Mouse (Mus musculus): Measurements from ENCODE around the gene Ngdn.

DNA sequence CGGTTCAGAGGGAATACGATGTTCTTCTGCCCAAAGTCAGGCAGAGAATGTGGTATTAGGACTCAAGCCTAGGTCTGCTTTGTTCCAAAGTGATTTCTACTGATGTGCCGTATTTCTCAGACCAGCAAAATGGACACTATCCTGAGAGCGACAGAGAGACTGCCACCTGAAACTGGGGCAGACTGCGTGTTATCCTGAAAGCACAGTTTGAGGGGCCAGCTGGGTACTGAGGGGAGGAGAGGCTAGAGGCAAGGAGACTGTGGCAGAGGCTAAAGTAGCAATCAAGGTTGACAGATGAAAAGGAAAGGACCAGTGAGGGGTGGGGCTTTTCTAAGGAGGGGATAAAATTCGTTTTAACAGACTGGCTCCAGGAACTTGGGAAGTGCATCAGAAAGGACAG, 14.4 kb upstream of the Ngdn start:
- TF ChIP-seq CTCF (conservative IDR thresholded peaks at IDR 0.05; ENCODE audit: insufficient read depth, insufficient read length, low read depth, low read length), result no peak
- TF ChIP-seq POLR2A (IDR thresholded peaks at IDR 0.05; ENCODE audit: low read depth, low read length), result no peak

Measured in kidney, adult 2 months (tissue).